Mouse (Mus musculus) right cerebral cortex, postnatal 36 days (tissue): ENCODE measurements at regions not wholly inside any gene's neighbourhood (a gene's known extent, or its start where the extent isn't known, plus 50 kb on each side); places are given as distances from the start of the nearest gene placed in this dataset.

Source experiments
- DNase-seq, 2 experiments: peaks; one replicate each; pipeline ENCODE4 v3.0.0; 2022; ENCODE audit warnings: low spot score in 2 of 2, mixed read lengths in 1 of 2

DNA sequence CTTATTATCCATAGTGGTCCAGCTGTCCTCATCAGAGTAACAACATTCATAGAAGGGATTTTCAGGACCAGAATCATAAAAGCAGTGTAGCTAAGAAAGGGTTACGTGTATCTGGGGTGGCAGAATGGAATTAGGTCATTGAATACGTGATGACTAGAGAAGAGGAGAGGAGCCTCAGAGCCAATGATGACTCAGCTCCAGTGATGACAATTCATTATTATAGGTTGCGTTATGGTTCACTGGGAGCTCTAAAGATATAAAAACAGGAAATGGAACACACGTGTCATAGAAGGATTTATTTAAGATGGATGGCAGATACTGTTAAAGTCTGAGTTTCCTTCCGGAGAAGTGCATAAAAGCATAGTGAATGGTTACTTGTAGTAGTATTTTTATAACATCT is 291.6 kb downstream of the Isl1 start:
- DNase-seq: no peak

DNA sequence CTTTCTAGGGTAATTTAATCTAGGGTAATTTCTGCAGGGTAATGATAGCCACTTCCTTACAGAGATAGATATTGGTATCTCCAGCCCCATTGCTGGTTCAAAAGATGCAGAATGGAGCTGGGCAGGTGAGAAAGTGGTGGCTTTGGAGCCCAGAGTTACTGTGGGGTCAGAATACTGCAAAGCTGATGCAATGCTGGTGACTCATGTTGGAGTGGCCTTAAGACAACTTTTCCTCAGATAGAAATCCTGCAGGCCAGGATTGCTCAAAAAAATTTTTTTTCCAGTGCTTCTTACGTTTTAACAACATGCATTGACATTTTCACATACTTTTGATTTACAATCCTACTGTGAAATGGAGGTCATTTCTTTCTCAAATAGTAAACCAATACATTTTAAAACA is 305.8 kb downstream of the Isl1 start:
- no peak for DNase-seq

- DNase-seq: peak; percentile 7 to 20
Observed at GRCm38 (mm10) chr13:116002391-116002899, 307.0 kb downstream of the Isl1 start.

DNA sequence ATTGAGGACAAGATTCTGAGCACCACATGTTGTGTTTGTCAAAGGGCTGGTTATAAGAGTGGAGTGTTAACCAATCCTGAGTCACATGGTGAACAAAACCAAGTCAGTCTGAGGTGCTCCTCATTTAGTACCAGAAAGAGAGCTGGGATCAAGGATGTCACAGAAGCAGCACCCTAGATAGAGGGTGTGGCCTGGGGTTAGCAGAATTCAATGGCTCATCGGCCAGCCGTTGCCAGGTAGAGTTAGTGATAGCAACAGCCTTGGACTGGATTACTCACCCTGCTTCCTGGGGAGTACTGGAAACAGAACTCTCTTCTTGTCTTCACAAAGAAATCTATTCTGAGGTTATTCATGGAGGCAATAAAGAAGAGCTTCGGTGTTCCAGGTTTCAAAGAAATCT is 318.9 kb downstream of the Isl1 start:
- no peak for DNase-seq

DNA sequence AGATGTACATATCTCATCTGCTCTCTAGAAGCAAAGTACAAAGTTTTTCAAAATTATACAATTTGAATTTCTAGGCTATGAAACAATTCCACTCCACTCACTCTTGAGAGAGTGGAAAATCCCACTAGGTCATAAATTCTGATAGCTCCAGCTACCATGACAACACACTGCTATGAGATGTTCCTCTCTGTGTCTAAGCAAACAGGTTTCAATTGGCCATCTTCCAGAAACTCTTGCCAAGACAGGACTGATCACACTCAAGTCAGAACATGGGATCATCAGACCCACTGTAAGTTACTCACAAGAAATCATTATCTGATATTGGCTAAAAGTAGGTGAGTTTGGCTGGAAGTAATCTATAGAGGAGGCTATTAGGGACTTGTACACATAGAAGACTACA is 320.4 kb downstream of the Isl1 start:
- DNase-seq: no peak

- no peak for DNase-seq
Observed at GRCm38 (mm10) chr13:115986282-115986681, 323.2 kb downstream of the Isl1 start.

- no peak for DNase-seq
Observed at GRCm38 (mm10) chr13:115985715-115986114, 323.8 kb downstream of the Isl1 start.

DNA sequence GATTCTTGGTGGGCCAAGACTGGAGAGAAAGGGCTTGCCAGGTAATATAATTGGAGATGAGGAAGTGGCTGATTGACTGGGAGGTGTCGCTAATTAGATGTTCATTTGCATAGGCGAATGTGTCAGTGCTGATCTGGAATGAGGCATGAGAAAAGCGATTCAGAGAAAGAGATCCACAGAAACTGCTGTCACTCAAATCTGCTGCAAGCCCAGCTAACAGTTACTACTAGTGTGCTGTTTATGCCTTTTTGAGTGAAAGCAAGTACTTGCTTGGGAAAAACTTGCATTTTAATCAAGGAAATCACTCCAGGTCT is 331.6 kb downstream of the Isl1 start:
- DNase-seq: no peak

GRCm38 (mm10) chr13:115977118-115977889 is 332.2 kb downstream of the Isl1 start:
- DNase-seq: no peak
